Mouse (Mus musculus): ENCODE measurements around the gene Spag9. TPM values are rescaled to one million over a fixed set of nuclear protein-coding genes. Genes with fewer than 3 reads are reported as not detected.
"Not testable (repeated sequence)": the region's sequence is repeated elsewhere in the genome, so short reads cannot be mapped to it uniquely, and the experiment has no call there.

The Spag9 gene
- total RNA-seq, 2 experiments from 2014 or later, result 232 to 235 TPM

- DNase-seq, result peak; percentile 42
- intact Hi-C loops (cut with DNase I), result no loop called here
Measured at GRCm38 (mm10) chr11:94045016-94045415, 49.1 kb downstream of the Spag9 start.

GRCm38 (mm10) chr11:94047288-94047687, 51.4 kb downstream of the Spag9 start:
- intact Hi-C loops (cut with DNase I), result no loop called here
- DNase-seq, result no peak

DNA sequence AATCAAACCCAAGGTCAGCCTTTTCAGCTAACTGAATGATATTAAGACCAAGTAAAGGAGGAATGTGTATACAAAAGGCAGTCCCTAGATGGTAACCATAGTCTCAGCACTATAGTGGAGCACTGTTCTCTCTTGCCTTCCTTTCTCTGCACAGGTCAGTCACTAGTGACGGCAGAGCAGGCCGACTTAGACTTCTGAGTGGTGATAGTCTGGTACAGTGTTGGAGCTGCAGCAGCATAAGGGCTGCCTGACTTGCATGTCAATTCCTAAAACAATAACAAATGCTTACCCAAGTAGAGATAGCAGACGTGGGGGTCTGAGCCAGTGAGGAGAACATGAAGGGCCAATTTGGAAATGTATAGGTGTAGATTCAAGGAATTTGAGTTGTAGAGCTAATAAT, 58.3 kb downstream of the Spag9 start:
- DNase-seq, result no peak
- intact Hi-C loops (cut with DNase I), result no loop called here

DNA sequence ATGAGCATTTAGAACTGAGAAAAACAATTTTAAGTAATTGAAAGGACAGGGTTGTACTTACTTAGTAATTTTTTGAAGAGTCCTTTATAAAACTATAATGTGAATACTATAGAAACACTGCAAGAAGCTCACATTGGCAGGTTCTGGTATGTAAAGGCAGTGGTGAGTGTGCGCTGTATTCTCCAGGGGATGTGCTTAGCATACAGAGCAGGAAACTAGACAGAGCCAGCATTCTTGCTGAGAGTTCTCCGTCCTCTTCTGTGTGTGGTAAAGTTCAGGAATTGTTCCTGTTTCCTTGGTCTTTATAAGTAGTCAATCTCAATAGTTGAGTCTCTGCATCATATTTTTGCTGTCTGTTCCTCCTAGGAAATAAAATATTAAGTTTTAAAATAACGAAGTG, 59.0 kb downstream of the Spag9 start:
- no peak for DNase-seq
- intact Hi-C loops (cut with DNase I), result no loop called here

GRCm38 (mm10) chr11:94063941-94064340, 68.0 kb downstream of the Spag9 start:
- no peak for DNase-seq
- intact Hi-C loops (cut with DNase I), result no loop called here

DNA sequence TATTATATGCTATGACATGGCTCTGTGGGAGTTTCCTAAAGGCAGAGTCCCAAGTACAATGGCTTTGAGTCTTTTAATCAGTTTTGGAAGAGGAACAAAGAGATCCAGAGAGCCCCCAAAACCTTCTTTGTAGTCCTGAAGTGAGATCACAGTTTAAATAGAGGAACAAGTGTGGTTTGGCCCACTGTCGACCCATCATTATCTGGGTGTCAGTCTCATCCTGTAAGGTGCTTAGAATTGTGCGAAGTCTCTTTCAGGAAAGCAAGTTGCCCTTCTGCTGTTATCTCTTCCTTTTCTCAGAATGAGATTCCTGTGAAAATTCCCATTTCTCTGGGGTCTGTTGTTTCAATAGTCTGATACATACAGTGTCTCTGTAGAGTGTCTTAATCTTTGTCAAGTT, 74.6 kb downstream of the Spag9 start:
- no peak for DNase-seq
- intact Hi-C loops (cut with DNase I), result no loop called here

DNA sequence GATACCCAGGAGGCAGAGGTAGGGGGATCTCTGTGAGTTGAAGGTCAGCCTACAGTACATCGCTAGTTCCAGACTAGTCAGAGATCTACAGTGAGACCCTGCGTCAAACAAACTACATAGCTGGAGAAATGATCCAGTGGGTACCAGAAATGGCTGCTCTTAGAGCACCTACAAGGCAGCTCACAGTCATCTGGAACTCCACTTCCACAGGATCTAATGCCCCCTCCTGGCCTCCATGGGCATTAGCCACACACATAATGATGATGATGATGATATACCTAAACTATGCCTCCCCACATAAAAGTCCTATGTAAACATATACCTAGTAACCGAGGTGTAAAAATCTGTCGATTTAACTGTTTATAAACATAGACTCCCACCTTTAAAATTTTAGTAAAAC, 77.4 kb downstream of the Spag9 start:
- no peak for DNase-seq
- intact Hi-C loops (cut with DNase I), result no loop called here

DNA sequence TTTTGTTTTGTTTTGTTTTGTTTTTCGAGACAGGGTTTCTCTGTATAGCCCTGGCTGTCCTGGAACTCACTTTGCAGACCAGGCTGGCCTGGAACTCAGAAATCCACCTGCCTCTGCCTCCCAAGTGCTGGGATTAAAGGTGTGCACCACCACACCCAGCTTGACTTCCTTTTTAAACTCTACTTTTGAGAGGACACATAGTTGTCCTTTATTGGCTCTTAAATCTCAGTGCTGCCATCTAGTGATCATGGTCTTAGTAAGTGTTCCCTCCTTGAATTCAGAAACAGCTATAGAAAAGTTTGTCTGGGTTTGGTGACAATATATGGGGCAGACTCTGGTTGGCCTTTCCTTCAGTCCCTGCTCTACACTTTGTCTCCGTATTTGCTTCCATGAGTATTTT, 91.1 kb downstream of the Spag9 start:
- DNase-seq, result not testable (repeated sequence)
- intact Hi-C loops (cut with DNase I), result loop anchor here (5.0 kb wide), 1 partner anchor 120 kb away; the partner anchor contains the start of genes Gm20390 and Nme1

DNA sequence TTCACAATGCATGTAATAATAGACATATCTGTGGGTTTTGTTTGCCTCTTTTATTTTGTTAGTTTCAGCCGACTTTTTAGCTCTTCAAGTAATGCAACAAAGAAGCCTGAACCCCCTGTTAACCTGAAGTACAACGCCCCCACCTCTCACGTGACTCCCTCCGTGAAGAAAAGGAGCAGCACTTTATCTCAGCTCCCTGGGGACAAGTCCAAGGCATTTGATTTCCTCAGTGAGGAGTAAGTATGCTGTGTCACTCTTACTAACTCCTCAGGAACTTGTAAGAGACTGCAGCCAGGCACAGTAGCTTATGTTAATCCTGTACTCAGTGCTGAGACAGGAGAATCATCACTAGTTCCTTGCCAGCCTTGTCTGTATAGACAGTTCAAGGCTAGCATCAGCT, 94.6 kb downstream of the Spag9 start:
- DNase-seq, result no peak
- intact Hi-C loops (cut with DNase I), result no loop called here

DNA sequence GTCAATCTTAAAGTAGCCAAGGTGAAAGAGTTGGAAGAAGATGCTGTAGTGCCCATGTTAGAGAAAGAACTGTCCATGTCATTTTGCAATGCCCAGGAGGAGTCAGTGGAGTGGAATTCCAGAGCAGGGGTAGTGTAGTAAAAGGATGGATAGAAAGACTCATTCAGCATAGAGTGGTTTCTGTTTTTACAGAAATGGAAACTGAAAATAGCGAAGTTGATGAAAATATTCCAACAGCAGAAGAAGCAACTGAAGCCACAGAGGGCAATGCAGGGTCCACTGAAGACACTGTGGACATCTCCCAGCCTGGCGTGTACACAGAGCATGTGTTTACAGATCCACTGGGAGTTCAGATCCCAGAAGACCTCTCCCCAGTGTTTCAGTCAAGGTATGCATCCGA, 101.6 kb downstream of the Spag9 start:
- no peak for DNase-seq
- intact Hi-C loops (cut with DNase I), result no loop called here

- DNase-seq, result no peak
- intact Hi-C loops (cut with DNase I), result no loop called here
Measured at GRCm38 (mm10) chr11:94098840-94099239, 102.9 kb downstream of the Spag9 start.

GRCm38 (mm10) chr11:94113795-94114194, 117.9 kb downstream of the Spag9 start:
- no peak for DNase-seq
- intact Hi-C loops (cut with DNase I), result no loop called here

- no peak for DNase-seq
- intact Hi-C loops (cut with DNase I), result no loop called here
Measured at GRCm38 (mm10) chr11:94115408-94115807, 119.5 kb downstream of the Spag9 start.

- intact Hi-C loops (cut with DNase I), result no loop called here
- DNase-seq, result no peak
Measured at GRCm38 (mm10) chr11:94116655-94117054, 120.8 kb downstream of the Spag9 start.

DNA sequence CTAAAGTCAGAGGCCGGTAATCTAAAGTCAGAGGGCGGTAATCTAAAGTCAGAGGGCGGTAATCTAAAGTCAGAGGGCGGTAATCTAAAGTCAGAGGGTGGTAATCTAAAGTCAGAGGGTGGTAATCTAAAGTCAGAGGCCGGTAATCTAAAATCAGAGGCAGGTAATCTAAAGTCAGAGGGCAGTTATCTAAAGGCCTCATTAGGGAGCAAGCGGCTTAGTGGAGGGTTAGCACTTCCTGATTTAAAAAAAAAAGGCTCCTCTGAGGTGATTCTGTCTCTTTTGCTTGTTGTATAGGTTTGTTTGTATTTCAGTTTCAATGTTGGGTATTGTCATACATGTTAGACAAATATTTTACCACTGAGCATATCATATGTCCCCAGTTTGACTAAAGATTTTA, 121.9 kb downstream of the Spag9 start:
- intact Hi-C loops (cut with DNase I), result no loop called here
- DNase-seq, result no peak

DNA sequence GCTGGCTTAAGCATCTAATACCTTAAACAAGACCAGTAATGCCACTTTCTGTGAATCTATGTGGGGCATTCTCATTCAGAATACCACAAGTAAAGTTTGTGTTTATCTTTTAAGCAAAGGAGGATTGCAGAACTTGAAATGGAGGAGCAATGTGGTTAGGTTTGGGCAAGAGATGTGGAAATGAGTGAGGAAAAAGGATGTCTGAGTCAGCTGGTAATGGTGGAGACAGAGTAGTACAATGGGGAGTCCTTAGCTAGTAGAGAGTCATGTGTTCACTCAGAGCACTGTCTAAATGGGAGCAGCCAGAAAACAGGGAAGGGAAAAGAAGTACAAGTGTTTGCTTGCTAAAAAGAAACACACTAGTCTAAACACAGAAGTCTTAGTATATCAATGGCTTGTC, 122.7 kb downstream of the Spag9 start:
- no peak for DNase-seq
- intact Hi-C loops (cut with DNase I), result no loop called here

- intact Hi-C loops (cut with DNase I), result no loop called here
Measured at GRCm38 (mm10) chr11:94120690-94121089, 124.8 kb downstream of the Spag9 start.

DNA sequence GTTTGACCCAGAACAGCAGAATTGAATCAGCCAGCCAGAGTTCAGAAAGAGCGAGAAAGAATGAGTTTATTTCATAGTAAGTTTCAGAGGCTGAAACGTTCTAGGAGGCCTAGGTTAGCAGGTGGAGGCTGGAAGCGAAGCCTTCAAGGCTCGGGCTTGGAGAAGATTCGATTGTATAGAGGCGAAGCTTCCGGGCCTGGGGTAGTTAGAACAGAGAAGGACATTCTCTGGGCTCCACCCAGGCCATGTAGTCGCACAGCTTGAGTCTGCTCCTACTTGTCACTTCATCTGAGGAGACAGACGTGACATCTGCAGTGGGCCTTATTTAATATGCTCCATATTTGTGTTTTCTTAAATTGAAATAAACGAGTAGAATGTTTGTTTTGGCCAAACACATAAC, 125.6 kb downstream of the Spag9 start:
- DNase-seq, result no peak
- intact Hi-C loops (cut with DNase I), result no loop called here

More at GRCm38 (mm10) chr11:94120690-94121089, 124.8 kb downstream of the Spag9 start:
- DNase-seq, result no peak

- DNase-seq, result no peak
- intact Hi-C loops (cut with DNase I), result no loop called here
Measured at GRCm38 (mm10) chr11:94122341-94123030, 126.6 kb downstream of the Spag9 start.

- intact Hi-C loops (cut with DNase I), result no loop called here
- DNase-seq, result no peak
Measured at GRCm38 (mm10) chr11:94126701-94127100, 130.8 kb downstream of the Spag9 start.

GRCm38 (mm10) chr11:94127966-94128365, 132.1 kb downstream of the Spag9 start:
- intact Hi-C loops (cut with DNase I), result loop anchor here (2.0 kb wide), 1 partner anchor 149 kb away; no protein-coding TSS in a partner anchor

GRCm38 (mm10) chr11:94128506-94128905, 132.6 kb downstream of the Spag9 start:
- peak; percentile 55 for DNase-seq
- intact Hi-C loops (cut with DNase I), result loop anchor here (2.0 kb wide), 1 partner anchor 148 kb away; no protein-coding TSS in a partner anchor

More at GRCm38 (mm10) chr11:94127966-94128365, 132.1 kb downstream of the Spag9 start:
- peak; percentile 88 for DNase-seq

All from left cerebral cortex, postnatal 4 days (tissue).